Mouse (Mus musculus) hindbrain, postnatal 0 days (tissue): ENCODE measurements around the gene Trpv4. TPM values are rescaled to one million over a fixed set of nuclear protein-coding genes. Genes with fewer than 3 reads are reported as not detected.

Experiments
- ATAC-seq: fragments of 200-750 bp; cut with Nextera tagmentation; 2 replicates; pipeline ENCODE4 v1.8.0; 2017; ENCODE audit warnings: mild to moderate bottlenecking, moderate TSS enrichment, moderate library complexity
- DNase-seq: peaks from one replicate; pipeline ENCODE4 v3.0.0-alpha.2; 2015; ENCODE audit warnings: low spot score
- H3K27ac ChIP-seq: fragments of 300-500 bp; sonication (generic); 2 replicates; pipeline ENCODE4 v1.5.1; 2014; ENCODE audit warnings: mild to moderate bottlenecking
- H3K27me3 ChIP-seq: fragments of 300-500 bp; sonication (generic); 2 replicates; pipeline ENCODE4 v1.6.1; 2014; ENCODE audit warnings: low read length, mixed read lengths; ENCODE audit not compliant: insufficient read depth
- H3K36me3 ChIP-seq: fragments of 300-500 bp; sonication (generic); 2 replicates; pipeline ENCODE4 v1.6.1; 2014; ENCODE audit warnings: low read length, mixed read lengths; ENCODE audit not compliant: insufficient read depth
- H3K4me1 ChIP-seq: fragments of 300-500 bp; sonication (generic); 2 replicates; pipeline ENCODE4 v1.6.1; 2014; ENCODE audit warnings: antibody characterized with exemption, low read length, mixed read lengths; ENCODE audit not compliant: insufficient read depth
- H3K4me2 ChIP-seq: fragments of 300-500 bp; sonication (generic); 2 replicates; pipeline ENCODE4 v1.6.1; 2014; ENCODE audit warnings: low read depth, mild to moderate bottlenecking, low read length, moderate library complexity, mixed read lengths
- H3K4me3 ChIP-seq: fragments of 300-500 bp; sonication (generic); 2 replicates; pipeline ENCODE4 v1.5.1; 2014; ENCODE audit warnings: low read length
- H3K9ac ChIP-seq: fragments of 300-500 bp; sonication (generic); replicated peaks from 2 replicates; pipeline ENCODE4 v1.6.1; 2014; ENCODE audit warnings: mild to moderate bottlenecking, low read length, moderate library complexity, mixed read lengths
- H3K9me3 ChIP-seq: fragments of 300-500 bp; sonication (generic); 2 replicates; pipeline ENCODE4 v1.6.1; 2016; ENCODE audit warnings: low read length, mixed read lengths
- CTCF ChIP-seq: IDR thresholded peaks from 2 replicates; pipeline ENCODE4 v1.5.1; 2016; ENCODE audit warnings: antibody characterized with exemption, control low read depth, low read depth
- WGBS: fragments of 180-500 bp; shearing (Covaris S2); extraction: QIAGEN DNeasy Blood & Tissue Kit; methylation state at CpG from one replicate; pipeline ENCODE4 v1.1.7; 2014; 5-methylcytosine and 5-hydroxymethylcytosine counted together
- polyA plus RNA-seq: library from polyadenylated mRNA; unstranded; fragments of >200 nt; fragmentation: Nextera tagmentation; extraction: Ambion mirVana; gene quantifications from 2 replicates; pipeline ENCODE4 v1.2.1, GENCODE M21; 2015
- total RNA-seq: library from RNA; depleted of rRNA; stranded (reverse); fragments of >200 nt; gene quantifications from 2 replicates; pipeline ENCODE4 v1.2.3, GENCODE M21; 2014

Gene Trpv4
- total and polyA plus RNA-seq, 2 experiments from 2014 or later, result 2.7 to 3.0 TPM

GRCm38 (mm10) chr5:114669014-114669413, 10.8 kb upstream of the Trpv4 start:
- 92% methylated on average over 5 of the region's 5 CpGs for WGBS

GRCm38 (mm10) chr5:114667228-114667856, 9.1 kb upstream of the Trpv4 start:
- H3K9ac ChIP-seq, result no peak overlapping the region
- peak overlapping the region; percentile 56 for H3K4me2 ChIP-seq
- 3% methylated on average over 36 of the region's 36 CpGs for WGBS
- no peaks in the 10 kb centered on the region for H3K4me1 ChIP-seq
- peak; percentile 95 for ATAC-seq
- H3K36me3 ChIP-seq, result no peaks in the 10 kb centered on the region
- H3K27me3 ChIP-seq, result no peaks in the 10 kb centered on the region
- H3K4me3 ChIP-seq, result peak overlapping the region; percentile 28
- TF ChIP-seq CTCF, result peak; percentile 99
- H3K9me3 ChIP-seq, result no peaks in the 10 kb centered on the region
- peak; percentile 98 for DNase-seq
- H3K27ac ChIP-seq, result peak overlapping the region; percentile 68

More at GRCm38 (mm10) chr5:114669014-114669413, 10.8 kb upstream of the Trpv4 start:
- DNase-seq, result no peak
- Histone ChIP-seq H3K9ac (no peak overlapping the region), H3K27ac (no peak overlapping the region), H3K36me3 (peaks cover 8% of the 10 kb centered on the region; the same call in 1 of the 2 replicates), H3K27me3 (no peaks in the 10 kb centered on the region), H3K4me3 (no peak overlapping the region), H3K9me3 (no peaks in the 10 kb centered on the region), H3K4me2 (no peak overlapping the region), H3K4me1 (no peaks in the 10 kb centered on the region)
- no peak for TF ChIP-seq CTCF
- ATAC-seq, result no peak

DNA sequence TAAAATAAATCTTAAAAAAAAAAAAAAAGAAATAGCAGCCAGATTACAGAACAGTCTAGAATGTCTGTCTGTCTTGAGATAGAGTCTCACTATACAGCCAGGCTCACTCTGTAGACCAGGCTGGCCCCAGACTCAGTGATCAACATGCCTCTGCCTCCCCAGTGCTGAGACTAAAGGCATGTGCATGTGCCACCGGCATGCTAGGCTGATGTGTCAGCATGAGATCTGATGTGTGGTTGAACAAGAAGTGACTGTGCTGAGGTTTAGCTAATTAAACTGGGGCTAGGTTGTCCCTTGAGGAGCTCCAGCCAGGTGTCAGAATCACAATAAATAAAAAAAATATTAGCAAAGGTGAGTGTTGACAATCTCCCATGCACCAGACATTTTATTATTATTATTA, 8.4 kb upstream of the Trpv4 start:
- TF ChIP-seq CTCF, result no peak
- H3K36me3 ChIP-seq, result no peaks in the 10 kb centered on the region
- no peaks in the 10 kb centered on the region for H3K27me3 ChIP-seq
- no peak for ATAC-seq
- 61% methylated on average over 1 of the region's 1 CpGs for WGBS
- H3K4me1 ChIP-seq, result no peaks in the 10 kb centered on the region
- no peak overlapping the region for H3K4me3 ChIP-seq
- H3K27ac ChIP-seq, result no peak overlapping the region
- no peaks in the 10 kb centered on the region for H3K9me3 ChIP-seq
- H3K9ac ChIP-seq, result no peak overlapping the region
- no peak for DNase-seq
- H3K4me2 ChIP-seq, result no peak overlapping the region

- no peak for DNase-seq
- WGBS, result 59% methylated on average over 7 of the region's 7 CpGs
- Histone ChIP-seq H3K4me1 (no peaks in the 10 kb centered on the region), H3K4me2 (no peak overlapping the region), H3K27me3 (no peaks in the 10 kb centered on the region), H3K36me3 (no peaks in the 10 kb centered on the region), H3K4me3 (no peak overlapping the region), H3K9ac (no peak overlapping the region), H3K27ac (no peak overlapping the region), H3K9me3 (no peaks in the 10 kb centered on the region)
- ATAC-seq, result no peak
- TF ChIP-seq CTCF, result no peak
Measured at GRCm38 (mm10) chr5:114664750-114665149, 6.5 kb upstream of the Trpv4 start.

- no peak for ATAC-seq
- WGBS, result 79% methylated on average over 4 of the region's 4 CpGs
- TF ChIP-seq CTCF, result no peak
- DNase-seq, result no peak
- Histone ChIP-seq H3K9me3 (no peaks in the 10 kb centered on the region), H3K9ac (no peak overlapping the region), H3K27me3 (0 out of 2 replicates have a peak, but pooled peaks cover 3% of the 10 kb centered on the region), H3K36me3 (no peaks in the 10 kb centered on the region), H3K27ac (no peak overlapping the region), H3K4me3 (no peak overlapping the region), H3K4me1 (no peaks in the 10 kb centered on the region), H3K4me2 (no peak overlapping the region)
Measured at GRCm38 (mm10) chr5:114664139-114664538, 5.9 kb upstream of the Trpv4 start.

- ATAC-seq (no peak), DNase-seq (no peak)
- Histone ChIP-seq H3K9ac (no peak overlapping the region), H3K27me3 (peaks cover 14% of the 10 kb centered on the region; the same call in 1 of the 2 replicates), H3K9me3 (no peaks in the 10 kb centered on the region), H3K4me3 (no peak overlapping the region), H3K36me3 (no peaks in the 10 kb centered on the region), H3K4me1 (peaks cover 8% of the 10 kb centered on the region; the same call in 1 of the 2 replicates), H3K4me2 (no peak overlapping the region), H3K27ac (no peak overlapping the region)
- no peak for TF ChIP-seq CTCF
- 76% methylated on average over 6 of the region's 6 CpGs for WGBS
Measured at GRCm38 (mm10) chr5:114661029-114661428, 2.8 kb upstream of the Trpv4 start.

DNA sequence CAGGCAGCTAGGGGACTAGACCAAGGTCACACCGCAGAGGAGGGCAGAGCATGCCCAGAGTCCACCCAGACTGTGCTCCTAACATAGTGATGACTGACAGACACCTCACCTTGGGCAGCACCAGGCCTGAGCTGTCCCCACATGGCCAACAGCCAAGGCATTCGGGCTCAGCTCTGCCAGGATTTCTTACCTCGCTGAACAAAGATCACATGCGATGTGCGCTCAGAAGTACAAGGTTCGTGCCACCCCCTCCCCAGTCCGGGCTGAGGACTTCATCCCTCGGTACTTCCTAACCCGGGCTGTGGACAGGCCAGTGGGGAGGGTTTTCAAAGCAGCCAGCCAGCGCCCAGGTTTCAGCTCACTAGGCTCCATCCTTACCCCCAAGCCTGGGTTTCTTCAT, 795 bp downstream of the Trpv4 start:
- Histone ChIP-seq H3K4me3 (no peak overlapping the region), H3K9me3 (no peaks in the 10 kb centered on the region), H3K27ac (no peak overlapping the region), H3K4me1 (peaks cover 8% of the 10 kb centered on the region; the same call in 1 of the 2 replicates), H3K9ac (no peak overlapping the region), H3K36me3 (no peaks in the 10 kb centered on the region), H3K4me2 (peak overlapping the region; percentile 81; the same call in 1 of the 2 replicates), H3K27me3 (peaks cover 14% of the 10 kb centered on the region; the same call in 1 of the 2 replicates)
- no peak for ATAC-seq
- TF ChIP-seq CTCF, result no peak
- no peak for DNase-seq
- 26% methylated on average over 10 of the region's 10 CpGs for WGBS
